Comparison of ENCODE assay signal across 8 mouse cellular contexts in genomic region chr7:105787285-105788140, GRCm38 (mm10). TPM values are rescaled to one million over a fixed set of nuclear protein-coding genes. Genes with fewer than 3 reads are reported as not detected.
A peak's percentile ranks its signal among the peaks of the same experiment; 100 is the strongest.
DNase-seq lines count a peak whose midpoint lies in the region; ATAC-seq and TF ChIP-seq lines count a peak whose summit lies in the region.

Dchs1 (minus strand) TSS chr7:105787654.

- peak within 1 kb of the TSS; percentile 86 for H3K27ac ChIP-seq in heart, adult 2 months
- no peak within 1 kb of the TSS for H3K27ac ChIP-seq in ES-Bruce4 (ENCODE audit: insufficient read depth, low read length)
- peak within 1 kb of the TSS; percentile 94 for H3K27ac ChIP-seq in embryonic facial prominence, embryonic 14.5 days (replicated peaks; ENCODE audit: low read depth, low read length)
- H3K27ac ChIP-seq in hindbrain, embryonic 12.5 days = peak within 1 kb of the TSS; percentile 95
- H3K27ac ChIP-seq in liver, embryonic 12.5 days = no peak within 1 kb of the TSS
- peak within 1 kb of the TSS; percentile 95 for H3K27ac ChIP-seq in neural tube, embryonic 15.5 days (replicated peaks)

- H3K9me3 ChIP-seq in ES-Bruce4 (replicated peaks; ENCODE audit: control insufficient read depth, insufficient read depth, low read length, poor library complexity, severe bottlenecking) = 0 out of 2 replicates have a peak, but pooled peaks cover 4% of the 10 kb centered on the region
- no peaks in the 10 kb centered on the region for H3K9me3 ChIP-seq in embryonic facial prominence, embryonic 14.5 days (ENCODE audit: control insufficient read depth, low read length)
- no peaks in the 10 kb centered on the region for H3K9me3 ChIP-seq in hindbrain, embryonic 12.5 days (replicated peaks)
- no peaks in the 10 kb centered on the region for H3K9me3 ChIP-seq in liver, embryonic 12.5 days (replicated peaks)
- H3K9me3 ChIP-seq in neural tube, embryonic 15.5 days (replicated peaks) = no peaks in the 10 kb centered on the region

- intact Hi-C loops in heart, adult 2 months (cut with DNase I) = loop anchor here (2.0 kb wide), 2 partner anchors 21 to 43 kb away; partner anchors contain the start of gene Taf10

- TF ChIP-seq CTCF in heart, adult 2 months (IDR thresholded peaks at IDR 0.05) = no peak
- TF ChIP-seq CTCF in ES-Bruce4 (IDR thresholded peaks at IDR 0.05; ENCODE audit: low read depth, low read length) = no peak

- H3K79me2 ChIP-seq in heart, adult 2 months (replicated peaks; ENCODE audit: control insufficient read depth, insufficient read depth, low read length) = no peaks in the 10 kb centered on the region

- H3K4me3 ChIP-seq in heart, adult 2 months = peak within 1 kb of the TSS; percentile 70
- peak within 1 kb of the TSS; percentile 58 for H3K4me3 ChIP-seq in ES-Bruce4 (ENCODE audit: low read depth, low read length)
- H3K4me3 ChIP-seq in embryonic facial prominence, embryonic 14.5 days (ENCODE audit: low read depth, low read length) = peak within 1 kb of the TSS; percentile 97
- peak within 1 kb of the TSS; percentile 93 for H3K4me3 ChIP-seq in hindbrain, embryonic 12.5 days
- peak within 1 kb of the TSS; percentile 55 for H3K4me3 ChIP-seq in liver, embryonic 12.5 days
- peak within 1 kb of the TSS; percentile 73 for H3K4me3 ChIP-seq in neural tube, embryonic 15.5 days (replicated peaks)

- H3K4me1 ChIP-seq in heart, adult 2 months (ENCODE audit: control insufficient read depth, insufficient read depth, low read length) = peaks cover 5% of the 10 kb centered on the region
- peaks cover 3% of the 10 kb centered on the region for H3K4me1 ChIP-seq in ES-Bruce4 (ENCODE audit: control insufficient read depth, insufficient read depth, low read length)
- peaks cover 34% of the 10 kb centered on the region for H3K4me1 ChIP-seq in embryonic facial prominence, embryonic 14.5 days (ENCODE audit: control insufficient read depth, insufficient read depth, low read length)
- peaks cover 39% of the 10 kb centered on the region for H3K4me1 ChIP-seq in hindbrain, embryonic 12.5 days
- H3K4me1 ChIP-seq in liver, embryonic 12.5 days = no peaks in the 10 kb centered on the region
- H3K4me1 ChIP-seq in neural tube, embryonic 15.5 days = peaks cover 47% of the 10 kb centered on the region

- H3K4me2 ChIP-seq in embryonic facial prominence, embryonic 14.5 days (ENCODE audit: low read depth, low read length) = peak within 1 kb of the TSS; percentile 77
- H3K4me2 ChIP-seq in hindbrain, embryonic 12.5 days (replicated peaks) = peak within 1 kb of the TSS; percentile 59
- peak within 1 kb of the TSS; percentile 62 for H3K4me2 ChIP-seq in liver, embryonic 12.5 days
- peak within 1 kb of the TSS; percentile 78 for H3K4me2 ChIP-seq in neural tube, embryonic 15.5 days

- peak; percentile 46; the same call in 1 of the 2 replicates for TF ChIP-seq POLR2A in heart, adult 2 months (IDR thresholded peaks at IDR 0.05; ENCODE audit: insufficient read depth, low read depth, low read length)
- TF ChIP-seq POLR2A in ES-Bruce4 (IDR thresholded peaks at IDR 0.05; ENCODE audit: insufficient read depth, low read length) = no peak

- peak; percentile 82 for ATAC-seq in embryonic facial prominence, embryonic 14.5 days (ENCODE audit: low read depth)
- peak; percentile 81 for ATAC-seq in hindbrain, embryonic 12.5 days (ENCODE audit: low FRiP score)
- ATAC-seq in liver, embryonic 12.5 days = peak; percentile 13; the same call in 1 of the 2 replicates
- peak; percentile 76 for ATAC-seq in neural tube, embryonic 15.5 days (ENCODE audit: low FRiP score)
- ATAC-seq in megakaryocyte-erythroid progenitor cell, adult 5-6 weeks (replicated peaks; ENCODE audit: low FRiP score, low TSS enrichment, poor library complexity, severe bottlenecking) = no peak

- 0 out of 2 replicates have a peak, but pooled peaks cover 2% of the 10 kb centered on the region for H3K27me3 ChIP-seq in heart, adult 2 months (ENCODE audit: control insufficient read depth, insufficient read depth, low read length)
- peaks cover 18% of the 10 kb centered on the region for H3K27me3 ChIP-seq in ES-Bruce4 (ENCODE audit: control insufficient read depth, insufficient read depth, low read length, poor library complexity, severe bottlenecking)
- H3K27me3 ChIP-seq in embryonic facial prominence, embryonic 14.5 days (replicated peaks; ENCODE audit: control insufficient read depth, insufficient read depth, low read length) = no peaks in the 10 kb centered on the region
- H3K27me3 ChIP-seq in hindbrain, embryonic 12.5 days = no peaks in the 10 kb centered on the region
- peaks cover 93% of the 10 kb centered on the region for H3K27me3 ChIP-seq in liver, embryonic 12.5 days (replicated peaks)
- no peaks in the 10 kb centered on the region for H3K27me3 ChIP-seq in neural tube, embryonic 15.5 days (replicated peaks)

- peak within 1 kb of the TSS; percentile 90 for H3K9ac ChIP-seq in heart, adult 2 months (ENCODE audit: low read depth, low read length)
- peak within 1 kb of the TSS; percentile 63 for H3K9ac ChIP-seq in ES-Bruce4 (ENCODE audit: low read depth, poor library complexity, severe bottlenecking)
- H3K9ac ChIP-seq in embryonic facial prominence, embryonic 14.5 days (ENCODE audit: low read depth, low read length) = peak within 1 kb of the TSS; percentile 99
- peak within 1 kb of the TSS; percentile 99 for H3K9ac ChIP-seq in hindbrain, embryonic 12.5 days
- H3K9ac ChIP-seq in liver, embryonic 12.5 days = peak within 1 kb of the TSS; percentile 64
- peak within 1 kb of the TSS; percentile 92 for H3K9ac ChIP-seq in neural tube, embryonic 15.5 days (replicated peaks)

- WGBS in heart, adult 2 months = under 1% methylated on average over 67 of the region's 97 CpGs
- under 1% methylated on average over 27 of the region's 97 CpGs for WGBS in embryonic facial prominence, embryonic 14.5 days
- WGBS in hindbrain, embryonic 12.5 days = 1% methylated on average over 36 of the region's 97 CpGs
- 2% methylated on average over 87 of the region's 97 CpGs for WGBS in liver, embryonic 12.5 days (ENCODE audit: insufficient replicate concordance)
- WGBS in neural tube, embryonic 15.5 days = under 1% methylated on average over 69 of the region's 97 CpGs

- DNase-seq in heart, adult 2 months = peak; percentile 54 to 66
- DNase-seq in heart, adult 9 months (ENCODE audit: low spot score in 2 of 2) = no peak
- peak; percentile 69 for DNase-seq in embryonic facial prominence, embryonic 14.5 days (ENCODE audit: low spot score)

- no peaks in the 10 kb centered on the region; the same call in 1 of the 2 replicates for H3K36me3 ChIP-seq in heart, adult 2 months (ENCODE audit: control insufficient read depth, insufficient read depth, low read length)
- no peaks in the 10 kb centered on the region for H3K36me3 ChIP-seq in ES-Bruce4 (ENCODE audit: control insufficient read depth, insufficient read depth, low read length, poor library complexity, severe bottlenecking)
- peaks cover 16% of the 10 kb centered on the region for H3K36me3 ChIP-seq in embryonic facial prominence, embryonic 14.5 days (ENCODE audit: control insufficient read depth, insufficient read depth, low read length)
- peaks cover 25% of the 10 kb centered on the region for H3K36me3 ChIP-seq in hindbrain, embryonic 12.5 days
- no peaks in the 10 kb centered on the region for H3K36me3 ChIP-seq in liver, embryonic 12.5 days
- H3K36me3 ChIP-seq in neural tube, embryonic 15.5 days = peaks cover 7% of the 10 kb centered on the region; the same call in 1 of the 2 replicates

- TF ChIP-seq EP300 in heart, adult 2 months (IDR thresholded peaks at IDR 0.05; ENCODE audit: insufficient read depth, low read depth, low read length) = no peak
- TF ChIP-seq EP300 in ES-Bruce4 (IDR thresholded peaks at IDR 0.05; ENCODE audit: insufficient read depth, low read depth, low read length) = no peak

RNA-seq across cellular contexts. Expression of gene Dchs1, which starts in this region (rescaled TPM):
- total RNA-seq in heart, adult 2 months (2021) = 1 to 10 TPM; 7.2 to 8.5 TPM
- polyA plus RNA-seq in heart, adult 2 months (2012; rRNA removed) = 8.0 and 11.0 TPM in 2 replicates
- polyA plus RNA-seq in ES-Bruce4 (2011; ENCODE audit: insufficient read depth, insufficient read length, low read depth, missing spikeins) = 0.37 and 0.55 TPM in 2 replicates
- polyA plus RNA-seq in embryonic facial prominence, embryonic 14.5 days (2014; fragmentation: Nextera tagmentation; extraction: Ambion mirVana) = 21.2 and 24.1 TPM in 2 replicates
- 26.9 and 28.6 TPM in 2 replicates for polyA plus RNA-seq in hindbrain, embryonic 12.5 days (2016; fragmentation: Nextera tagmentation; extraction: Ambion mirVana)
- polyA plus RNA-seq in liver, embryonic 12.5 days (2016; fragmentation: Nextera tagmentation; extraction: Ambion mirVana) = 1.9 and 2.0 TPM in 2 replicates
- 10.0 and 10.8 TPM in 2 replicates for polyA plus RNA-seq in neural tube, embryonic 15.5 days (2015; fragmentation: Nextera tagmentation; extraction: Ambion mirVana)
- not detected in 2 replicates for total RNA-seq in megakaryocyte-erythroid progenitor cell, adult 5-6 weeks (2014; fragmentation: Nextera tagmentation)
- total RNA-seq in megakaryocyte-erythroid progenitor cell, adult 5-6 weeks (2017) = not detected in 2 replicates

Comparison
In these comparisons a context has a peak if more than half of its experiments do, and no peak if none do; other contexts are left out.
1. RNA of gene Dchs1 (total RNA-seq): 7.2 to 8.5 TPM in heart, adult 2 months; not detected in megakaryocyte-erythroid progenitor cell, adult 5-6 weeks; every median in the first group is over 4 times any median in the second.
2. DNase-seq: peak in heart, adult 2 months (2 of 2) and embryonic facial prominence, embryonic 14.5 days (single experiment); none in heart, adult 9 months (0 of 2).
3. H3K27ac ChIP-seq: peak in heart, adult 2 months (single experiment), embryonic facial prominence, embryonic 14.5 days (single experiment), hindbrain, embryonic 12.5 days (single experiment) and neural tube, embryonic 15.5 days (single experiment); none in ES-Bruce4 (single experiment) and liver, embryonic 12.5 days (single experiment).
4. Peak in every context shown above with its lines, with median percentiles within 50 percentile points of each other: H3K4me3 ChIP-seq, H3K9ac ChIP-seq and H3K4me2 ChIP-seq.